Mouse (Mus musculus) lung, postnatal 0 days (tissue): ENCODE results near the gene Fam136a.

Experiments
- CTCF ChIP-seq: IDR thresholded peaks from 2 replicates; pipeline ENCODE4 v1.5.1; 2016; ENCODE audit warnings: antibody characterized with exemption, mild to moderate bottlenecking
- EP300 ChIP-seq: IDR thresholded peaks from 2 replicates; pipeline ENCODE4 v1.6.1; 2016; ENCODE audit warnings: antibody characterized with exemption, mild to moderate bottlenecking, control low read depth

GRCm38 (mm10) chr6:86361373-86361772 is 4.1 kb upstream of the Fam136a start:
- TF ChIP-seq CTCF (no peak), EP300 (no peak)
